Mouse (Mus musculus) midbrain, postnatal 0 days (tissue): Measurements from ENCODE around the gene AI597479. TPM values are rescaled to one million over a fixed set of nuclear protein-coding genes. Genes with fewer than 3 reads are reported as not detected.

Source experiments
- ATAC-seq: fragments of 200-750 bp; cut with Nextera tagmentation; 2 replicates; pipeline ENCODE4 v1.8.0; 2017; ENCODE audit warnings: moderate number of reproducible peaks, mild to moderate bottlenecking, moderate TSS enrichment, moderate library complexity; ENCODE audit not compliant: low FRiP score
- DNase-seq: peaks from one replicate; pipeline ENCODE4 v3.0.0-alpha.2; 2015; ENCODE audit warnings: low spot score
- H3K27ac ChIP-seq: fragments of 300-500 bp; sonication (generic); 2 replicates; pipeline ENCODE4 v1.5.1; 2014; ENCODE audit warnings: low read depth, mild to moderate bottlenecking, low read length, mixed read lengths
- H3K27me3 ChIP-seq: fragments of 300-500 bp; sonication (generic); 2 replicates; pipeline ENCODE4 v1.6.1; 2014; ENCODE audit warnings: low read length, control low read depth, mixed read lengths; ENCODE audit not compliant: insufficient read depth
- H3K36me3 ChIP-seq: fragments of 300-500 bp; sonication (generic); 2 replicates; pipeline ENCODE4 v1.6.1; 2014; ENCODE audit warnings: low read length, control low read depth, mixed read lengths; ENCODE audit not compliant: insufficient read depth
- H3K4me1 ChIP-seq: fragments of 300-500 bp; sonication (generic); 2 replicates; pipeline ENCODE4 v1.6.1; 2014; ENCODE audit warnings: mild to moderate bottlenecking, control low read depth, antibody characterized with exemption, low read length, mixed read lengths; ENCODE audit not compliant: insufficient read depth
- H3K4me2 ChIP-seq: fragments of 300-500 bp; sonication (generic); 2 replicates; pipeline ENCODE4 v1.6.1; 2014; ENCODE audit warnings: low read depth, mild to moderate bottlenecking, low read length, mixed read lengths; ENCODE audit not compliant: poor library complexity, severe bottlenecking
- H3K4me3 ChIP-seq: fragments of 300-500 bp; sonication (generic); 2 replicates; pipeline ENCODE4 v1.5.1; 2014; ENCODE audit warnings: low read depth, mild to moderate bottlenecking, low read length, moderate library complexity
- H3K9ac ChIP-seq: fragments of 300-500 bp; sonication (generic); replicated peaks from 2 replicates; pipeline ENCODE4 v1.6.1; 2014; ENCODE audit warnings: mild to moderate bottlenecking, low read length, moderate library complexity, mixed read lengths; ENCODE audit not compliant: poor library complexity, severe bottlenecking
- H3K9me3 ChIP-seq: fragments of 300-500 bp; sonication (generic); 2 replicates; pipeline ENCODE4 v1.6.1; 2016; ENCODE audit warnings: low read length, control low read depth
- CTCF ChIP-seq: IDR thresholded peaks from 2 replicates; pipeline ENCODE4 v1.5.1; 2016; ENCODE audit warnings: antibody characterized with exemption, mild to moderate bottlenecking
- WGBS: fragments of 180-500 bp; shearing (Covaris S2); extraction: QIAGEN DNeasy Blood & Tissue Kit; methylation state at CpG from one replicate; pipeline ENCODE4 v1.1.7; 2014; 5-methylcytosine and 5-hydroxymethylcytosine counted together
- polyA plus RNA-seq: library from polyadenylated mRNA; unstranded; fragments of >200 nt; fragmentation: Nextera tagmentation; extraction: Ambion mirVana; gene quantifications from 2 replicates; pipeline ENCODE4 v1.2.1, GENCODE M21; 2015
- total RNA-seq: library from RNA; depleted of rRNA; stranded (reverse); fragments of >200 nt; gene quantifications from 2 replicates; pipeline ENCODE4 v1.2.3, GENCODE M21; 2014

The AI597479 gene
- total and polyA plus RNA-seq, 2 experiments from 2014 or later = 36.6 to 36.8 TPM

GRCm38 (mm10) chr1:43144338-43144906, 45.9 kb downstream of the AI597479 start:
- Histone ChIP-seq H3K4me3 (no peak overlapping the region), H3K9me3 (no peaks in the 10 kb centered on the region), H3K27ac (no peak overlapping the region), H3K27me3 (no peaks in the 10 kb centered on the region), H3K4me2 (no peak overlapping the region), H3K36me3 (peaks cover 3% of the 10 kb centered on the region; the same call in 1 of the 2 replicates), H3K4me1 (no peaks in the 10 kb centered on the region), H3K9ac (no peak overlapping the region)
- WGBS = 89% methylated on average over 8 of the region's 8 CpGs
- ATAC-seq (no peak), DNase-seq (no peak)
- TF ChIP-seq CTCF = no peak

DNA sequence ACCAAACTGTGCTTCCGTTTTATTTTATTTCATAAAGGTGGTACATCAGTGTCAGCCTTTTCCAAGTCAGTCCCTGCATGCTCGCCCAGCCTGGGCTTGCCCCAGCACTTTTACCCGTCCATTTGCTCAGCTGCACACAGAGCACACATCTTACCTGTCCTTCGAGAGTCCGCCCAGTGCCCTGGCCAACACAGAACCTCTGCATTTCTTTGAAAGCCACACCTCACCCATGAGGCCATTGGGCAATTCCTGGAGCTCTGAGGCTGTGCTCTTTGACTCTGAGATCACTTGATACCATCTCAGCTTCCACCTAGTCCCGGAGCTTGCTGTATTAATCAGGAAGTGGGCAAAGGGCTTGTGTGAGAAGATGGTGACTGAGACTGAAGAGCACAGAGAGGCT, 46.9 kb downstream of the AI597479 start:
- ATAC-seq = no peak
- H3K9ac ChIP-seq = no peak overlapping the region
- H3K9me3 ChIP-seq = no peaks in the 10 kb centered on the region
- H3K4me1 ChIP-seq = no peaks in the 10 kb centered on the region
- no peak for DNase-seq
- peaks cover 3% of the 10 kb centered on the region; the same call in 1 of the 2 replicates for H3K36me3 ChIP-seq
- no peak overlapping the region for H3K4me2 ChIP-seq
- no peak overlapping the region for H3K4me3 ChIP-seq
- no peaks in the 10 kb centered on the region for H3K27me3 ChIP-seq
- no peak for TF ChIP-seq CTCF
- H3K27ac ChIP-seq = no peak overlapping the region
- 87% methylated on average over 6 of the region's 6 CpGs for WGBS

DNA sequence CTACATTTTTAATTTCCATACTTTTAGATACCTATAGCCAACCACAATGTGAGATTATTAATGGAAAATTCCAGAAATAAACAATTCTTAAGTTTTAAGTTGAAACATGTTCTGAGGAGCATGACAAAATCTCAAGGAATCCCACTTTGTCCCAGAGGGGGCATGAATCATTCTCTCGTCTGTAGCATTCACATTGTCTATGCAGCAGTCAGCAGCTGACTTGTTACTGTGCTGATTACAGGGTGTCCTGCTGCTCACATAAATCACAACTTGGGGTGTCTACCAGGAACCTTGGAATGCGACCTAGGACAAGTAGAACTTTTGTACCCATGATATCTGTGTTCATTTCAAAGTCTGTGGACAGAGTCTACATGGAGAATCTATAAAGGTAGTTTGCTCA, 49.0 kb downstream of the AI597479 start:
- no peak for TF ChIP-seq CTCF
- no peak for DNase-seq
- no peak overlapping the region for H3K4me3 ChIP-seq

GRCm38 (mm10) chr1:43150225-43150624, 51.7 kb downstream of the AI597479 start:
- DNase-seq = no peak
- no peaks in the 10 kb centered on the region for H3K27me3 ChIP-seq
- no peaks in the 10 kb centered on the region for H3K9me3 ChIP-seq
- 74% methylated on average over 3 of the region's 3 CpGs for WGBS
- ATAC-seq = no peak
- no peak for TF ChIP-seq CTCF
- no peaks in the 10 kb centered on the region for H3K4me1 ChIP-seq
- no peak overlapping the region for H3K9ac ChIP-seq
- no peak overlapping the region for H3K4me2 ChIP-seq
- peaks cover 6% of the 10 kb centered on the region; the same call in 1 of the 2 replicates for H3K36me3 ChIP-seq
- no peak overlapping the region for H3K4me3 ChIP-seq
- H3K27ac ChIP-seq = no peak overlapping the region

More for the DNA sequence above, 49.0 kb downstream of the AI597479 start:
- Histone ChIP-seq H3K9ac (no peak overlapping the region), H3K4me1 (no peaks in the 10 kb centered on the region), H3K9me3 (no peaks in the 10 kb centered on the region), H3K27me3 (no peaks in the 10 kb centered on the region), H3K4me2 (no peak overlapping the region), H3K36me3 (peaks cover 6% of the 10 kb centered on the region; the same call in 1 of the 2 replicates), H3K27ac (no peak overlapping the region)
- no peak for ATAC-seq
- WGBS = 76% methylated on average over 2 of the region's 2 CpGs

- no peak for TF ChIP-seq CTCF
- no peaks in the 10 kb centered on the region for H3K4me1 ChIP-seq
- no peak overlapping the region for H3K9ac ChIP-seq
- no peak overlapping the region for H3K27ac ChIP-seq
- ATAC-seq = no peak
- no peaks in the 10 kb centered on the region for H3K27me3 ChIP-seq
- no peak overlapping the region for H3K4me3 ChIP-seq
- peaks cover 6% of the 10 kb centered on the region; the same call in 1 of the 2 replicates for H3K36me3 ChIP-seq
- H3K4me2 ChIP-seq = no peak overlapping the region
- H3K9me3 ChIP-seq = no peaks in the 10 kb centered on the region
- 89% methylated on average over 4 of the region's 4 CpGs for WGBS
- DNase-seq = no peak
Measured at GRCm38 (mm10) chr1:43152626-43153025, 54.1 kb downstream of the AI597479 start.

GRCm38 (mm10) chr1:43153538-43153937, 55.0 kb downstream of the AI597479 start:
- TF ChIP-seq CTCF = no peak
- no peaks in the 10 kb centered on the region for H3K4me1 ChIP-seq
- H3K4me2 ChIP-seq = no peak overlapping the region
- no peak for DNase-seq
- no peak overlapping the region for H3K4me3 ChIP-seq
- H3K27ac ChIP-seq = no peak overlapping the region
- H3K36me3 ChIP-seq = peaks cover 6% of the 10 kb centered on the region; the same call in 1 of the 2 replicates
- ATAC-seq = no peak
- 58% methylated on average over 5 of the region's 5 CpGs for WGBS
- H3K9me3 ChIP-seq = no peaks in the 10 kb centered on the region
- no peaks in the 10 kb centered on the region for H3K27me3 ChIP-seq
- H3K9ac ChIP-seq = no peak overlapping the region
